Mouse (Mus musculus): Measurements from ENCODE around the gene 2210016F16Rik. TPM values are rescaled to one million over a fixed set of nuclear protein-coding genes. Genes with fewer than 3 reads are reported as not detected.
A peak's percentile ranks its signal among the peaks of the same experiment; 100 is the strongest.

The 2210016F16Rik gene
- polyA plus RNA-seq, 1 experiment from 2014 or later = 22.5 TPM

- H3K9me3 ChIP-seq (ENCODE audit: control insufficient read depth, low read length) = no peaks in the 10 kb centered on the region
- ATAC-seq (ENCODE audit: insufficient number of reproducible peaks, low FRiP score, low TSS enrichment, low read depth) = no peak
- H3K9ac ChIP-seq (ENCODE audit: low read length) = no peak overlapping the region
- H3K27ac ChIP-seq (replicated peaks; ENCODE audit: low read depth, low read length) = no peak overlapping the region
- DNase-seq (ENCODE audit: low spot score) = no peak
- H3K36me3 ChIP-seq (ENCODE audit: control insufficient read depth, insufficient read depth, low read length) = peaks cover 8% of the 10 kb centered on the region
- H3K4me3 ChIP-seq (ENCODE audit: low read depth, low read length) = no peak overlapping the region
- H3K4me1 ChIP-seq (ENCODE audit: control insufficient read depth, insufficient read depth, low read length) = no peaks in the 10 kb centered on the region
- H3K4me2 ChIP-seq (ENCODE audit: low read depth, severe bottlenecking) = no peak overlapping the region
- H3K27me3 ChIP-seq (ENCODE audit: control insufficient read depth, insufficient read depth, low read length) = no peaks in the 10 kb centered on the region
- 82% methylated on average over 2 of the region's 2 CpGs for WGBS
Observed at GRCm38 (mm10) chr13:58389324-58389951, 4.4 kb upstream of the 2210016F16Rik start.

DNA sequence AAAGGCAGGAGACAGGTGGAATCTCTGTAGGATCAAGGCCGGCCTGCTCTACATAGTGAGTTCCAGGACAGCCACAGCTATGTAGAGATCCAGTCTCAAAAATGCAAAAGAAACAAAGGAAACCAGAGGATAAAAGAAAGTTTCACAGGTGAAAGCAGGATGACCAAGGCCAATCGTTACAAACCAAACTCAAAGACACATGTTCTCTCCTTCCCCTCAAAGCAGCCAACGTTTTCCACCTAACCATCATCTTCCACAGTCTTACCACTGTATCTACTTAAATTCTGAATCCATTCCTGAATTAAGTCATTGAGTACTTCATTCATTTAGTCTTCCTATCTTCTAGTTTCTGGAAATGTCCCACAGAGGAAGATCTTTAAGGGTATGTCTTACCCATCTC is 3.4 kb upstream of the 2210016F16Rik start:
- H3K4me3 ChIP-seq (ENCODE audit: low read depth, low read length) = no peak overlapping the region
- no peak overlapping the region for H3K4me2 ChIP-seq (ENCODE audit: low read depth, severe bottlenecking)
- H3K9me3 ChIP-seq (ENCODE audit: control insufficient read depth, low read length) = no peaks in the 10 kb centered on the region
- no peaks in the 10 kb centered on the region for H3K4me1 ChIP-seq (ENCODE audit: control insufficient read depth, insufficient read depth, low read length)
- WGBS = 50% methylated on average over 3 of the region's 3 CpGs
- ATAC-seq (ENCODE audit: insufficient number of reproducible peaks, low FRiP score, low TSS enrichment, low read depth) (no peak), DNase-seq (ENCODE audit: low spot score) (no peak)
- H3K36me3 ChIP-seq (ENCODE audit: control insufficient read depth, insufficient read depth, low read length) = peaks cover 8% of the 10 kb centered on the region
- no peaks in the 10 kb centered on the region for H3K27me3 ChIP-seq (ENCODE audit: control insufficient read depth, insufficient read depth, low read length)
- no peak overlapping the region for H3K9ac ChIP-seq (ENCODE audit: low read length)
- H3K27ac ChIP-seq (replicated peaks; ENCODE audit: low read depth, low read length) = no peak overlapping the region

DNA sequence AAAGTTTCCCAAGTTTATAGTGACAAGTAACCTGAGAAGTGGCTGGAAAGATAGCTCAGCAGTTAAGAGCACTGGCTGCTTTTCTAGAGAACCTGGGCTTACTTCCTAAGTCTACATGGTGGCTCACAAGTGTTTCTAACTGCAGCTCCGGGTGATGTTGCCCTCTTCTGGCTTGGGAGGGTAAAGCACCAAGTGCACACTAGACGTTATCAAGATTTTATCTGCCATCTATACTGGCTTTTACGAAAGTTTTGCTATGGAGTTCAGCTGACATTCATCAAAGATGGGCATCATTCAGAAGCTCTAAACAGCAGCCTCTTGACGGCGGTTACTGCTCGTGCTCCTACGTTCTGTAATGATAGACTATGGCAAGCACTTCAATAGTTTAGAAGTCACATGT is 2.9 kb upstream of the 2210016F16Rik start:
- Histone ChIP-seq H3K4me2 (ENCODE audit: low read depth, severe bottlenecking) (no peak overlapping the region), H3K4me3 (ENCODE audit: low read depth, low read length) (no peak overlapping the region), H3K27me3 (ENCODE audit: control insufficient read depth, insufficient read depth, low read length) (no peaks in the 10 kb centered on the region), H3K4me1 (ENCODE audit: control insufficient read depth, insufficient read depth, low read length) (no peaks in the 10 kb centered on the region), H3K27ac (replicated peaks; ENCODE audit: low read depth, low read length) (no peak overlapping the region), H3K9ac (ENCODE audit: low read length) (no peak overlapping the region), H3K36me3 (ENCODE audit: control insufficient read depth, insufficient read depth, low read length) (peaks cover 6% of the 10 kb centered on the region), H3K9me3 (ENCODE audit: control insufficient read depth, low read length) (no peaks in the 10 kb centered on the region)
- 13% methylated on average over 7 of the region's 7 CpGs for WGBS
- peak; percentile 84 for DNase-seq (ENCODE audit: low spot score)
- ATAC-seq (ENCODE audit: insufficient number of reproducible peaks, low FRiP score, low TSS enrichment, low read depth) = no peak

GRCm38 (mm10) chr13:58385547-58385920 is 509 bp upstream of the 2210016F16Rik start:
- H3K4me1 ChIP-seq (ENCODE audit: control insufficient read depth, insufficient read depth, low read length) = no peaks in the 10 kb centered on the region
- H3K4me2 ChIP-seq (ENCODE audit: low read depth, severe bottlenecking) = peak overlapping the region; percentile 89
- H3K36me3 ChIP-seq (ENCODE audit: control insufficient read depth, insufficient read depth, low read length) = peaks cover 17% of the 10 kb centered on the region
- peak overlapping the region; percentile 86; the same call in 1 of the 2 replicates for H3K9ac ChIP-seq (ENCODE audit: low read length)
- peak overlapping the region; percentile 74 for H3K4me3 ChIP-seq (ENCODE audit: low read depth, low read length)
- no peaks in the 10 kb centered on the region; the same call in 1 of the 2 replicates for H3K9me3 ChIP-seq (ENCODE audit: control insufficient read depth, low read length)
- no peaks in the 10 kb centered on the region for H3K27me3 ChIP-seq (ENCODE audit: control insufficient read depth, insufficient read depth, low read length)
- no peak overlapping the region for H3K27ac ChIP-seq (replicated peaks; ENCODE audit: low read depth, low read length)
- DNase-seq (ENCODE audit: low spot score) = no peak
- WGBS = 91% methylated on average over 7 of the region's 7 CpGs
- ATAC-seq (ENCODE audit: insufficient number of reproducible peaks, low FRiP score, low TSS enrichment, low read depth) = no peak

GRCm38 (mm10) chr13:58384371-58384770 is 654 bp downstream of the 2210016F16Rik start:
- ATAC-seq (ENCODE audit: insufficient number of reproducible peaks, low FRiP score, low TSS enrichment, low read depth) (no peak), DNase-seq (ENCODE audit: low spot score) (no peak)

DNA sequence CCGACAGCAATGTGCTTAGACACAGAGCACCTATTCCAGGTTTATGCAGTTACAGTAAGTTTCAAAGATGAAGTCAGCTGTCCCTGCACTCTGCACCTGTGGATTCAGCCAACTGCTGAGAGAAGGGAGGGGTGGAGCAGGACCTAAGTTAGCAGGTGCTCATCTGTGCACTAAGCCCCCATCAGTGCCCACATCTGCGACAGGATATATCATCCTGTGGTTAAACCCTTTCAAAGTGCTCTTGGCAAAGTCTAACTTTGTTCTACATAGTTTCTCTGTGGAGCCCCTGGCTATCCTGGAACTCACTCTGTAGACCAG is 11.9 kb downstream of the 2210016F16Rik start:
- no peaks in the 10 kb centered on the region for H3K4me1 ChIP-seq (ENCODE audit: control insufficient read depth, insufficient read depth, low read length)
- WGBS = 91% methylated on average over 2 of the region's 2 CpGs
- no peaks in the 10 kb centered on the region for H3K36me3 ChIP-seq (ENCODE audit: control insufficient read depth, insufficient read depth, low read length)
- no peak overlapping the region for H3K4me3 ChIP-seq (ENCODE audit: low read depth, low read length)
- no peak for ATAC-seq (ENCODE audit: insufficient number of reproducible peaks, low FRiP score, low TSS enrichment, low read depth)
- H3K9ac ChIP-seq (ENCODE audit: low read length) = no peak overlapping the region
- DNase-seq (ENCODE audit: low spot score) = no peak
- H3K27me3 ChIP-seq (ENCODE audit: control insufficient read depth, insufficient read depth, low read length) = no peaks in the 10 kb centered on the region
- no peak overlapping the region for H3K4me2 ChIP-seq (ENCODE audit: low read depth, severe bottlenecking)
- H3K9me3 ChIP-seq (ENCODE audit: control insufficient read depth, low read length) = no peaks in the 10 kb centered on the region
- H3K27ac ChIP-seq (replicated peaks; ENCODE audit: low read depth, low read length) = no peak overlapping the region

More at GRCm38 (mm10) chr13:58384371-58384770, 654 bp downstream of the 2210016F16Rik start:
- no peak overlapping the region for H3K27ac ChIP-seq (replicated peaks; ENCODE audit: low read depth, low read length)
- H3K36me3 ChIP-seq (ENCODE audit: control insufficient read depth, insufficient read depth, low read length) = peaks cover 18% of the 10 kb centered on the region
- no peaks in the 10 kb centered on the region for H3K4me1 ChIP-seq (ENCODE audit: control insufficient read depth, insufficient read depth, low read length)
- H3K4me2 ChIP-seq (ENCODE audit: low read depth, severe bottlenecking) = peak overlapping the region; percentile 89
- no peaks in the 10 kb centered on the region for H3K27me3 ChIP-seq (ENCODE audit: control insufficient read depth, insufficient read depth, low read length)
- H3K4me3 ChIP-seq (ENCODE audit: low read depth, low read length) = peak overlapping the region; percentile 74
- peak overlapping the region; percentile 86 for H3K9ac ChIP-seq (ENCODE audit: low read length)
- 55% methylated on average over 11 of the region's 11 CpGs for WGBS
- H3K9me3 ChIP-seq (ENCODE audit: control insufficient read depth, low read length) = no peaks in the 10 kb centered on the region; the same call in 1 of the 2 replicates

DNA sequence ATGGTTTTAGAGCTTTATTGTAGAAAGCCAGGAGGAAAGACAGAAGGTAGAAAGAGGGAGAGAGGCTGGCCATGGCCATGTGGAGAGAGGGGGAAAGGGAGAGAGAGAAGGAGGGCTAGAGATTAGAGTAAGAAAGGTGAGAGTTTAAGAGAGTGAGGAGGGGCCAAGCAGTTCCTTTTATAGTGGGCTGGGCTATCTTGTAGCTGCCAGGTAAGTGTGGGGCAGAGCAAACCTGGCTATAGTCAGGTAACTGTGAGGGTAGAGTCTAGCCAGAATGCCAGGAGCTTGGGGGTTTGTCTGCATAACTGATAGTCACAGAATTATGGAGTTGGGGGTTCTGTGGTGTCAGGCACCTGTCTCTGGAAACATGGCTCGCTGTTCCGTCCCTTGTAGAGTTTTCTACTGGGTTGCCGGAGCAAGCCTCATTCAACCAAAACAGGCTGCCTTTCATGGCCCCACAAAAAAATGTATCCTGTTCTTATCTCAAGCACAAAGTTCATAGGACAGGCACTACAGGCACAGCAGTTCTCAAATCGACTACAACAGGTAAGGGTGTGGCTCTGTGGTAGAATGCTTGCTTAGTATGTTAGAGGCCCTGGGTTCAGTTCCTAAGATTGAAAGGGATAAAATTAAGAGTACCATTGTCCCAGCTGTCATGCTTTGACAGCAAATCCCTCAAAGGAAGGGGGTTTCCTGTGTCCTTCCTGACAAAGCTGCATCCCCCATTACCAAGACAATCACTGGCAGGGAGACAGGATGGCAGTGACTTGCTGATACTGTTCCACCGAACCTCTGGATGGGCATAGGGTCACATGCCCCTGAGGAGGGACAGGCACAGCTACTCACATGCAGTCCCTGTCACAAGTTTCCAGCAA is 12.5 kb downstream of the 2210016F16Rik start:
- H3K27me3 ChIP-seq (ENCODE audit: control insufficient read depth, insufficient read depth, low read length) = no peaks in the 10 kb centered on the region
- H3K4me3 ChIP-seq (ENCODE audit: low read depth, low read length) = no peak overlapping the region
- no peaks in the 10 kb centered on the region for H3K36me3 ChIP-seq (ENCODE audit: control insufficient read depth, insufficient read depth, low read length)
- 96% methylated on average over 5 of the region's 5 CpGs for WGBS
- DNase-seq (ENCODE audit: low spot score) (no peak), ATAC-seq (ENCODE audit: insufficient number of reproducible peaks, low FRiP score, low TSS enrichment, low read depth) (no peak)
- H3K4me1 ChIP-seq (ENCODE audit: control insufficient read depth, insufficient read depth, low read length) = no peaks in the 10 kb centered on the region
- H3K9ac ChIP-seq (ENCODE audit: low read length) = no peak overlapping the region
- H3K4me2 ChIP-seq (ENCODE audit: low read depth, severe bottlenecking) = no peak overlapping the region
- no peak overlapping the region for H3K27ac ChIP-seq (replicated peaks; ENCODE audit: low read depth, low read length)
- H3K9me3 ChIP-seq (ENCODE audit: control insufficient read depth, low read length) = no peaks in the 10 kb centered on the region

DNA sequence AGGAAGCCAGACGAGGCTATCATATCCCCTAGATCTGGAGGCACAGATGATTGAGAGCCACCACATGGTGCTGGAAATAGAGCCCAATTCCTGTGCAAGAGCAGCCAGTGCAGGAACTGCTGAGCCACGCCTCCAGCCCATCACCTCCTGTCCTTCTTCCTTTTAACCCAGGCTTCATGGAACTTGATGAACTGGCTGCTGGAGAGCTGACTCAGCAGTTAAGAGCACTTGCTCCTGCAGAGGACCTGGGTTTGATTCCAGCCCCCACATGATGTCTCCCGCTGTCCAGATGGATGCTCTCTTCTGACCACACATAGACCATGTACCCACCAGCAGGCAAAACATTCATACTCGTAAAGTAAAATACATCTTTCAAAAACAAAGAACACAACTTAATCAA is 16.2 kb downstream of the 2210016F16Rik start:
- Histone ChIP-seq H3K9me3 (ENCODE audit: control insufficient read depth, low read length) (no peaks in the 10 kb centered on the region), H3K4me2 (ENCODE audit: low read depth, severe bottlenecking) (no peak overlapping the region), H3K4me3 (ENCODE audit: low read depth, low read length) (no peak overlapping the region), H3K9ac (ENCODE audit: low read length) (no peak overlapping the region), H3K36me3 (ENCODE audit: control insufficient read depth, insufficient read depth, low read length) (no peaks in the 10 kb centered on the region), H3K27ac (replicated peaks; ENCODE audit: low read depth, low read length) (no peak overlapping the region), H3K27me3 (ENCODE audit: control insufficient read depth, insufficient read depth, low read length) (no peaks in the 10 kb centered on the region), H3K4me1 (ENCODE audit: control insufficient read depth, insufficient read depth, low read length) (no peaks in the 10 kb centered on the region)
- ATAC-seq (ENCODE audit: insufficient number of reproducible peaks, low FRiP score, low TSS enrichment, low read depth) = no peak
- WGBS = 73% methylated on average over 4 of the region's 4 CpGs
- DNase-seq (ENCODE audit: low spot score) = no peak

Data from limb, embryonic 11.5 days (tissue).